Mouse (Mus musculus) erythroblast, embryonic 14.5 days (primary cell): ENCODE data around the gene Homer3.

Experiments used
- GATA1 ChIP-seq: IDR thresholded peaks from 2 replicates; pipeline ENCODE4 v1.6.1; 2012; ENCODE audit warnings: low read length, inconsistent platforms, mixed read lengths
- TAL1 ChIP-seq: IDR thresholded peaks from 3 replicates; pipeline ENCODE4 v1.6.1; 2012; ENCODE audit warnings: low read length, inconsistent platforms, mixed read lengths

DNA sequence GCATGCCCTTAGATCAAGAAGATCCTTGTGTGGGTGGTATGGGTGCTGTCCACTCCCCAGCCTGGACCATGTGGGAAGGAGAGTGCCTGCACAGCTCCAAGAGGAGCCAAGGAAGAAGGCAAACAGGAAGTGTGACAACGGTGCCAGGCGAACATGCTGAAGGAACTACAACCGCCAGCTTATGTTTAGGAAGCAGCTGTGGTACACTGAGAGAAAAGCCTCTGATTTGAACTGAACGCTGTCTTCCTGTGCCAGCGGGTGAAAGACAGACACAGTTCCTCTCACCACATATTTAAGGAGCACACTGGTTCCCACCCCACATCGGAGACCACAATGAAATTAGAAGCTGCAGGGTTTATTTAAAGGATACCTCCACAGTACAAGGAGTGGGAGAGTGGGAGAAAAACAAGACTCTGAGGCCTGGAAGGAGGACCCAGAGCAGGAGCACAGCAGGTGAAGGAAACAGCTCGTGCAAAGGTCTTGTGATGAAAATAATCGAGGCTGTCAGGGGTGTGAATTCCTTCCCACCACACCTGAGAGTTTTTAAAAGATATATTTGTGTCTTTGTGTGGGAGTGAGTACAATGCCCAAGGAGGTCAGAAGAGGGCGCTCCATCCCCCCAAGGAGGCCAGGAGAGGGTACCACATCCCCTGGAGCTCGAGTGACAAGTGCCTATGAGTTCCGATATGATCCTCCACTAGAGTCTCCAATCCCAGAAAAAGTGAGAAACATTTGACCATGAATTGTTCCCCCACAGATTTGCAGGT lies 13.6 kb upstream of the Homer3 start:
- TF ChIP-seq TAL1 (no peak), GATA1 (no peak)
